Mouse (Mus musculus) heart, embryonic 16.5 days (tissue): ENCODE measurements at regions not wholly inside any gene's neighbourhood (a gene's known extent, or its start where the extent isn't known, plus 50 kb on each side); places are given as distances from the start of the nearest gene placed in this dataset.

Source experiments
- ATAC-seq: fragments of 200-750 bp; cut with Nextera tagmentation; replicated peaks from 2 replicates; pipeline ENCODE4 v1.8.0; 2017; ENCODE audit warnings: moderate number of reproducible peaks; ENCODE audit not compliant: insufficient read depth, low FRiP score; ENCODE audit errors: extremely low read depth
- H3K27ac ChIP-seq: fragments of 300-500 bp; sonication (generic); 2 replicates; pipeline ENCODE4 v1.5.1; 2014; ENCODE audit warnings: mild to moderate bottlenecking, low read length, control low read depth, moderate library complexity
- H3K27me3 ChIP-seq: fragments of 300-500 bp; sonication (generic); 2 replicates; pipeline ENCODE4 v1.6.1; 2014; ENCODE audit warnings: low read length, mixed read lengths; ENCODE audit not compliant: control insufficient read depth, insufficient read depth
- H3K36me3 ChIP-seq: fragments of 300-500 bp; sonication (generic); 2 replicates; pipeline ENCODE4 v1.6.1; 2014; ENCODE audit not compliant: control insufficient read depth, insufficient read depth
- H3K4me1 ChIP-seq: fragments of 300-500 bp; sonication (generic); 2 replicates; pipeline ENCODE4 v1.6.1; 2014; ENCODE audit warnings: low read length, mixed read lengths; ENCODE audit not compliant: control insufficient read depth, insufficient read depth
- H3K4me2 ChIP-seq: fragments of 300-500 bp; sonication (generic); 2 replicates; pipeline ENCODE4 v1.6.1; 2014; ENCODE audit warnings: low read depth, mild to moderate bottlenecking, control low read depth, low read length
- H3K4me3 ChIP-seq: fragments of 300-500 bp; sonication (generic); 2 replicates; pipeline ENCODE4 v1.5.1; 2014; ENCODE audit warnings: mild to moderate bottlenecking, control low read depth, low read length
- H3K9ac ChIP-seq: fragments of 300-500 bp; sonication (generic); 2 replicates; pipeline ENCODE4 v1.6.1; 2014; ENCODE audit warnings: low read length, control low read depth
- H3K9me3 ChIP-seq: fragments of 300-500 bp; sonication (generic); replicated peaks from 2 replicates; pipeline ENCODE4 v1.6.1; 2016; ENCODE audit warnings: low read length; ENCODE audit not compliant: control insufficient read depth
- WGBS: fragments of 180-500 bp; shearing (Covaris S2); extraction: QIAGEN DNeasy Blood & Tissue Kit; methylation state at CpG from one replicate; pipeline ENCODE4 v1.1.7; 2014; 5-methylcytosine and 5-hydroxymethylcytosine counted together

GRCm38 (mm10) chr3:105280971-105281370, 171.2 kb upstream of the Kcnd3 start:
- no peak for ATAC-seq
- Histone ChIP-seq H3K36me3 (no peaks in the 10 kb centered on the region), H3K9me3 (no peaks in the 10 kb centered on the region), H3K9ac (no peak overlapping the region), H3K4me3 (no peak overlapping the region), H3K27me3 (no peaks in the 10 kb centered on the region), H3K27ac (no peak overlapping the region), H3K4me1 (no peaks in the 10 kb centered on the region), H3K4me2 (no peak overlapping the region)
- 68% methylated on average over 5 of the region's 5 CpGs for WGBS

GRCm38 (mm10) chr3:105281686-105282085, 170.4 kb upstream of the Kcnd3 start:
- no peaks in the 10 kb centered on the region for H3K9me3 ChIP-seq
- H3K27me3 ChIP-seq: no peaks in the 10 kb centered on the region
- H3K9ac ChIP-seq: no peak overlapping the region
- WGBS: 81% methylated on average over 3 of the region's 3 CpGs
- no peaks in the 10 kb centered on the region for H3K4me1 ChIP-seq
- H3K4me3 ChIP-seq: no peak overlapping the region
- no peak overlapping the region for H3K4me2 ChIP-seq
- no peak for ATAC-seq
- no peaks in the 10 kb centered on the region for H3K36me3 ChIP-seq
- H3K27ac ChIP-seq: no peak overlapping the region

DNA sequence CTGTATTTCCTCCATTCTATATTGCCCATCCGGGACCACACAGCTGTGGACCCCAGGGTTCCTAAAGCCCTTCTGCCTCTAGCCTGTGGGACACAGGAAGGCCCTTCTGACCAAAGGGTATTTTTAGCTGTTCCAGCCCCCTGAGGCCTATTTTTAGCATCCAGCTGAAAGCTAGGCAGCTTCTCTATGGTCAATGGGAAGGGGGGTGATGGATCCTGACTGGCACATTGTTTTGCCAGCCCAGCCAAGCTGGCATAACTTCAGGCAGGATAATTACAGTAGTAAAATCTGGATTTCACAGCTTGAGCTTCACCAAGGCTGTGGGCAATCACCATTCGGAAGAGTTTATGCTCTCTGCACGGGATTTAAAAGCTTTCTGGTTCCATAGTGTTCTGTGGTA, 153.9 kb upstream of the Kcnd3 start:
- Histone ChIP-seq H3K4me3 (no peak overlapping the region), H3K27ac (no peak overlapping the region), H3K9ac (no peak overlapping the region), H3K4me2 (no peak overlapping the region), H3K36me3 (no peaks in the 10 kb centered on the region), H3K9me3 (no peaks in the 10 kb centered on the region), H3K4me1 (peaks cover 8% of the 10 kb centered on the region), H3K27me3 (no peaks in the 10 kb centered on the region)
- no peak for ATAC-seq
- WGBS: 55% methylated on average over 3 of the region's 3 CpGs

DNA sequence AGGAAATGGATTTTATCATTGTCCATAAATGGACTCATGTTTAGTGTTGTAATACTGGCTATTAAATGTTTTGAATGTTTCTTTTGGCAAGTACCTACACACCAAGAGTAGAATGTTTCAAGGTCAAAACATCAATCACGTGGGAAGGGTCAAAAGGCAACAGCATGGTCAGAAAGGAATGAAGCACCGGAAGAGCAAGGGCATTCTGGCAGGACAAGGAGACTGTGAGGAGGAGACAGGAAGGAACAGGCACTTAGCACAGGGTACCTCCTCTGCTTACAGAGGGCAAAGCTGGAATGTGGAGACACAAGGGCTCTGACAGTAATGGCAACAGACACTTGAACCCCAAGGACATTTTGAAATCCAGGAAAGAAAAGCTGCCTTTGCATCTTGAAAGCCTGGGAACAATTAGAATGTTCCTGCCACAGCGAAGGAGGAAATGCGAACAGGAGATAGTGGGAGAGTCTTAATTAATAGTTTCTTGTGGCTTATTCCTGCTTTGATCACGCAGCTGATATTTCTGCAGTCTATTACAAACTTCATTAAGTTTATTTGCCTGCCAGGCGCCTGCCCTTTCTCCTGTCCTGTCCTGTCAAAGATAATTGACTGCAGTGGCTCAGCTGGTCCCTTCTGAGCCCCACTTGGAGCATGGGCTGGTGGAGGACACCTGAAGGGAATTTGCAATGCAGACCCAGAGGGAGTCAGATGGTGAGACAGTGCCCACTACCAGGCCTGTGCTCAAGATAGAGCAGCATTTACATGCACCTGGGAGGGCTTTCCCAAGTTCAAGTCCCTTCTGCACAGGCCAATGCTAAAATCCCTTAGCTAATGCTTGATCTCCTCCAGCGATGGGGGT, 151.2 kb upstream of the Kcnd3 start:
- Histone ChIP-seq H3K27me3 (no peaks in the 10 kb centered on the region), H3K9ac (no peak overlapping the region), H3K9me3 (no peaks in the 10 kb centered on the region), H3K4me2 (no peak overlapping the region), H3K27ac (no peak overlapping the region), H3K4me1 (peaks cover 8% of the 10 kb centered on the region), H3K4me3 (no peak overlapping the region), H3K36me3 (no peaks in the 10 kb centered on the region)
- ATAC-seq: no peak
- WGBS: 57% methylated on average over 7 of the region's 7 CpGs

DNA sequence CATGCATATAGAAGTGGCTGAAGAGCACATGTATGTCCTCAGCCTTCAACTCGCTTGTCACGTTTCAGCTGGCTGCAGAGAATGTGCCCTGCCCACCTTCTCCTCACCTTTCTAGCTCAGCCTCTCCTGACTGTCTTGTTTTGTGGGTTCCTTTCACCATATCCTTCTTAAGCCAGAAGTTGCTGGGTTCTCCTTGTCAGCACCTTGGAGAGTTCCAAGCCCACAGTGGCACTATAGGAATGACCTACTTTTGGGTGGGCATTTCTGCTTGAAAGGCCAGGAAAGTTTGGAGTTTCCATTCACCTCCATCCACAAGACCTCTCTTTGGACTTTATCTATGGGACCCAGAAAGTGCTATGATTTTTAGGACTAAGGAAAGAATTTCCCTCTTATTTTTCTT, 144.5 kb upstream of the Kcnd3 start:
- Histone ChIP-seq H3K27me3 (no peaks in the 10 kb centered on the region), H3K27ac (no peak overlapping the region), H3K4me2 (no peak overlapping the region), H3K4me3 (no peak overlapping the region), H3K4me1 (no peaks in the 10 kb centered on the region), H3K9ac (no peak overlapping the region), H3K9me3 (no peaks in the 10 kb centered on the region), H3K36me3 (no peaks in the 10 kb centered on the region)
- 37% methylated on average over 2 of the region's 2 CpGs for WGBS
- no peak for ATAC-seq

GRCm38 (mm10) chr3:105309020-105309419, 143.1 kb upstream of the Kcnd3 start:
- Histone ChIP-seq H3K4me3 (no peak overlapping the region), H3K4me2 (no peak overlapping the region), H3K27me3 (no peaks in the 10 kb centered on the region), H3K36me3 (no peaks in the 10 kb centered on the region), H3K9ac (no peak overlapping the region), H3K4me1 (no peaks in the 10 kb centered on the region), H3K27ac (no peak overlapping the region), H3K9me3 (no peaks in the 10 kb centered on the region)
- WGBS: 85% methylated on average over 2 of the region's 2 CpGs
- ATAC-seq: no peak

- 67% methylated on average over 4 of the region's 4 CpGs for WGBS
- Histone ChIP-seq H3K9ac (no peak overlapping the region), H3K36me3 (no peaks in the 10 kb centered on the region), H3K4me1 (no peaks in the 10 kb centered on the region), H3K9me3 (no peaks in the 10 kb centered on the region), H3K4me3 (no peak overlapping the region), H3K4me2 (no peak overlapping the region), H3K27me3 (no peaks in the 10 kb centered on the region), H3K27ac (no peak overlapping the region)
- no peak for ATAC-seq
Observed at GRCm38 (mm10) chr3:105353268-105353667, 98.9 kb upstream of the Kcnd3 start.

DNA sequence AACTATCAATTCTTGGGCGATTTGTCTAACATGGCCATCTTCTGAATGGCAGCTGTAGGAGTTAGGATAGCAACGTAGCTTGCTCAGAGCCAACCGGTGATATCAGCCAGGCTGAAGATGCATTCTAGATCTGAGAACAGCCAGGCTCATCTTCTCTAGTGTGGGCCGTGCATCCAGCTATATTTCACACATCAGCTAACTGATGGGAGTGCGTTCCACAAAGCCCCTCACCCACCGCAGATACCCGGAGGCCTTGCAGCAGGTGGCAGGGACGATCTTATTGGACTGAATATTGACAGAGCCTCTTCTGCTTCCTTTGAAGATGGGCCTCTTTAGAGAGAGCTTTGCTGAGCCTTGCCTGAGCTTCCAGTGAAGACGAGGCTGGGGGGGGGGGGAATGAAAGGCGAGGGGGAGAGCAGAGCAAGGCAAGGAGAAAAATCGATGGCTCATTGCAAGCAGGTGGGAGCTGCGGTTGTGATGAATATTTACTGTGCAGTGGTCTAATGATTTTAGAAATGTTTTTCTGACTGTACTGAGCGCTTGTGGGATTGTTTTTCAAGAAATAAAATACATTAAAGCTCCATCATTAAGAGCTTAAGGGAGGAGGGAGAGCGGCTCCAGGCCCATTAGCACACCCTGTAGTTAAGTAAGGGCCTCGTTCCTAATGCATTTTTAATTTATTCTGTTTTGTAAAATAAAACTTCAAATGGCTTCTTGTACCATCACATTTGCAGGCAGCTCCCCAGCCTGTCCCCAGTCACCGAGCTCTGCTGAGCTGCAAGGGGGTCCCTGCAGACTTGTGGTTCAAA, 97.8 kb upstream of the Kcnd3 start:
- no peaks in the 10 kb centered on the region for H3K4me1 ChIP-seq
- H3K27me3 ChIP-seq: no peaks in the 10 kb centered on the region
- H3K27ac ChIP-seq: no peak overlapping the region
- no peak overlapping the region for H3K4me3 ChIP-seq
- no peak overlapping the region for H3K4me2 ChIP-seq
- ATAC-seq: no peak
- no peak overlapping the region for H3K9ac ChIP-seq
- WGBS: 80% methylated on average over 16 of the region's 16 CpGs
- H3K9me3 ChIP-seq: no peaks in the 10 kb centered on the region
- no peaks in the 10 kb centered on the region for H3K36me3 ChIP-seq

- H3K4me3 ChIP-seq: no peak overlapping the region
- H3K4me2 ChIP-seq: no peak overlapping the region
- no peak overlapping the region for H3K9ac ChIP-seq
- 59% methylated on average over 2 of the region's 2 CpGs for WGBS
- H3K4me1 ChIP-seq: no peaks in the 10 kb centered on the region
- H3K27me3 ChIP-seq: no peaks in the 10 kb centered on the region
- no peaks in the 10 kb centered on the region for H3K36me3 ChIP-seq
- no peaks in the 10 kb centered on the region for H3K9me3 ChIP-seq
- ATAC-seq: no peak
- H3K27ac ChIP-seq: no peak overlapping the region
Observed at GRCm38 (mm10) chr3:105357511-105357910, 94.6 kb upstream of the Kcnd3 start.
